Mouse (Mus musculus) left cerebral cortex, postnatal 4 days (tissue): ENCODE results near the gene Gpr162. TPM values are rescaled to one million over a fixed set of nuclear protein-coding genes. Genes with fewer than 3 reads are reported as not detected.

ENCODE experiments used
- DNase-seq: peaks from one replicate; pipeline ENCODE4 v3.0.0-alpha.2; 2022
- intact Hi-C: fragments of 180-260 bp; cut with DNase I; formaldehyde crosslinking; loops from one replicate; pipeline ENCODE4 v1.15.1; 2025
- total RNA-seq, 2 experiments: library from RNA; stranded (reverse); gene quantifications; 2 replicates each; pipeline ENCODE4 v1.2.3; 2021

The Gpr162 gene
- total RNA-seq, 2 experiments from 2014 or later: 145 to 164 TPM

GRCm38 (mm10) chr6:124884714-124885500 is 21.1 kb upstream of the Gpr162 start:
- intact Hi-C loops: no loop called here
- DNase-seq: peak; percentile 74

GRCm38 (mm10) chr6:124883351-124883750 is 19.6 kb upstream of the Gpr162 start:
- no peak for DNase-seq

GRCm38 (mm10) chr6:124881821-124882220 is 18.0 kb upstream of the Gpr162 start:
- intact Hi-C loops: no loop called here

More at GRCm38 (mm10) chr6:124883351-124883750, 19.6 kb upstream of the Gpr162 start:
- intact Hi-C loops: no loop called here

GRCm38 (mm10) chr6:124879390-124879789 is 15.6 kb upstream of the Gpr162 start:
- intact Hi-C loops: no loop called here
- DNase-seq: no peak

More at GRCm38 (mm10) chr6:124881821-124882220, 18.0 kb upstream of the Gpr162 start:
- DNase-seq: no peak

GRCm38 (mm10) chr6:124874348-124874747 is 10.6 kb upstream of the Gpr162 start:
- intact Hi-C loops: no loop called here
- no peak for DNase-seq

- DNase-seq: peak; percentile 52
- intact Hi-C loops: no loop called here
Measured at GRCm38 (mm10) chr6:124866560-124866959, 2.8 kb upstream of the Gpr162 start.

- intact Hi-C loops: no loop called here
- DNase-seq: peak; percentile 71
Measured at GRCm38 (mm10) chr6:124865766-124866362, 2.1 kb upstream of the Gpr162 start.

- peak; percentile 36 for DNase-seq
- intact Hi-C loops: loop anchor here (5.0 kb wide), 2 partner anchors 39 to 69 kb away; partner anchors contain the start of gene Mlf2
Measured at GRCm38 (mm10) chr6:124863125-124863657, 592 bp downstream of the Gpr162 start.

- intact Hi-C loops: loop anchor here (5.0 kb wide), 2 partner anchors 40 to 70 kb away; partner anchors contain the start of gene Mlf2
Measured at GRCm38 (mm10) chr6:124862406-124863124, 1.2 kb downstream of the Gpr162 start.

GRCm38 (mm10) chr6:124861802-124862201 is 2.0 kb downstream of the Gpr162 start:
- intact Hi-C loops: loop anchor here (5.0 kb wide), 2 partner anchors 40 to 70 kb away; partner anchors contain the start of gene Mlf2
- DNase-seq: no peak

More at GRCm38 (mm10) chr6:124862406-124863124, 1.2 kb downstream of the Gpr162 start:
- DNase-seq: no peak

- DNase-seq: no peak
- intact Hi-C loops: loop anchor here (5.0 kb wide), 2 partner anchors 41 to 71 kb away; partner anchors contain the start of gene Mlf2
Measured at GRCm38 (mm10) chr6:124861266-124861665, 2.5 kb downstream of the Gpr162 start.

GRCm38 (mm10) chr6:124860511-124860910 is 3.3 kb downstream of the Gpr162 start:
- intact Hi-C loops: loop anchor here (5.0 kb wide), 2 partner anchors 42 to 72 kb away; partner anchors contain the start of gene Mlf2
- no peak for DNase-seq

GRCm38 (mm10) chr6:124859725-124860124 is 4.1 kb downstream of the Gpr162 start:
- peak; percentile 93 for DNase-seq
- intact Hi-C loops: loop anchor here (5.0 to 10.0 kb wide), 3 partner anchors 43 to 225 kb away; partner anchors contain the start of gene Mlf2

- intact Hi-C loops: loop anchor here (10.0 kb wide), 1 partner anchor 226 kb away; no protein-coding TSS in a partner anchor
Measured at GRCm38 (mm10) chr6:124858561-124859318, 5.0 kb downstream of the Gpr162 start.

GRCm38 (mm10) chr6:124857840-124858530 is 5.8 kb downstream of the Gpr162 start:
- DNase-seq: no peak
- intact Hi-C loops: loop anchor here (2.0 to 10.0 kb wide), 2 partner anchors 59 to 227 kb away; no protein-coding TSS in a partner anchor

More at GRCm38 (mm10) chr6:124858561-124859318, 5.0 kb downstream of the Gpr162 start:
- DNase-seq: no peak

- intact Hi-C loops: loop anchor here (2.0 to 10.0 kb wide), 2 partner anchors 60 to 228 kb away; no protein-coding TSS in a partner anchor
- peak; percentile 90 for DNase-seq
Measured at GRCm38 (mm10) chr6:124856916-124857839, 6.6 kb downstream of the Gpr162 start, which contains the start of gene P3h3. TSS of gene P3h3 (minus strand) at chr6:124857752.

GRCm38 (mm10) chr6:124856321-124856720 is 7.5 kb downstream of the Gpr162 start:
- peak; percentile 70 for DNase-seq
- intact Hi-C loops: loop anchor here (2.0 to 10.0 kb wide), 2 partner anchors 60 to 228 kb away; no protein-coding TSS in a partner anchor
